Mouse (Mus musculus): Measurements from ENCODE around the gene Slx4. TPM values are rescaled to one million over a fixed set of nuclear protein-coding genes. Genes with fewer than 3 reads are reported as not detected.
"Not testable (repeated sequence)": the region's sequence is repeated elsewhere in the genome, so short reads cannot be mapped to it uniquely, and the experiment has no call there.

The Slx4 gene
- total and polyA plus RNA-seq, 3 experiments, result 6.4 to 9.4 (median 7.7) TPM

GRCm38 (mm10) chr16:4021241-4021640 is 17.7 kb upstream of the Slx4 start:
- WGBS, result 70% methylated on average over 1 of the region's 1 CpGs
- Histone ChIP-seq H3K4me1 (ENCODE audit: control insufficient read depth, insufficient read depth, low read length) (no peaks in the 10 kb centered on the region), H3K36me3 (ENCODE audit: control insufficient read depth, insufficient read depth, low read length) (no peaks in the 10 kb centered on the region), H3K27ac (no peak overlapping the region), H3K27me3 (ENCODE audit: control insufficient read depth, insufficient read depth, low read length) (no peaks in the 10 kb centered on the region), H3K79me2 (replicated peaks; ENCODE audit: control insufficient read depth, insufficient read depth, low read length) (no peaks in the 10 kb centered on the region), H3K9ac (ENCODE audit: low read depth, low read length) (no peak overlapping the region), H3K4me3 (no peak overlapping the region)
- TF ChIP-seq EP300 (IDR thresholded peaks at IDR 0.05; ENCODE audit: insufficient read depth, low read depth, low read length) (no peak), POLR2A (IDR thresholded peaks at IDR 0.05; ENCODE audit: insufficient read depth, low read depth, low read length) (no peak), CTCF (IDR thresholded peaks at IDR 0.05) (no peak)
- no peak for DNase-seq
- intact Hi-C loops (cut with DNase I), result no loop called here

DNA sequence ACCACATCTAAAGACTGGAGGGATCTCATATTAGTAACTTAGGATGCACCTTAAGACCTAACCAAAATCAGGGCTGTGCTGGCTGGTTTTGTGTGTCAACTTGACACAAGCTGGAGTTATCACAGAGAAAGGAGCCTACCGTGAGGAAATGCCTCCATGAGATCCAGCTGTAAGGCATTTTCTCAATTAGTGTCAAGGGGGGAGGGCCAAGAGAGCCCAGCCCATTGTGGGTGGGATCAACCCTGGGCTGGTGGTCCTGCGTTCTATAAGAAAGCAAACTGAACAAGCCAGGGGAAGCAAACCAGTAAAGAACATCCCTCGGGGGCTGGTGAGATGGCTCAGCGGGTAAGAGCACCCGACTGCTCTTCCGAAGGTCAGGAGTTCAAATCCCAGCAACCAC is 13.9 kb upstream of the Slx4 start:
- intact Hi-C loops (cut with DNase I), result not testable (repeated sequence)

GRCm38 (mm10) chr16:4016786-4017185 is 13.2 kb upstream of the Slx4 start:
- H3K36me3 ChIP-seq (ENCODE audit: control insufficient read depth, insufficient read depth, low read length); H3K79me2 ChIP-seq (replicated peaks; ENCODE audit: control insufficient read depth, insufficient read depth, low read length); H3K27me3 ChIP-seq (ENCODE audit: control insufficient read depth, insufficient read depth, low read length); H3K4me1 ChIP-seq (ENCODE audit: control insufficient read depth, insufficient read depth, low read length); intact Hi-C loops (cut with DNase I); H3K4me3 ChIP-seq; DNase-seq; H3K9ac ChIP-seq (ENCODE audit: low read depth, low read length); H3K27ac ChIP-seq: not testable (repeated sequence)
- 76% methylated on average over 17 of the region's 17 CpGs for WGBS

More for the DNA sequence above, 13.9 kb upstream of the Slx4 start:
- H3K36me3 ChIP-seq (ENCODE audit: control insufficient read depth, insufficient read depth, low read length); H3K9ac ChIP-seq (ENCODE audit: low read depth, low read length); H3K4me3 ChIP-seq; H3K27ac ChIP-seq; H3K4me1 ChIP-seq (ENCODE audit: control insufficient read depth, insufficient read depth, low read length); H3K79me2 ChIP-seq (replicated peaks; ENCODE audit: control insufficient read depth, insufficient read depth, low read length); H3K27me3 ChIP-seq (ENCODE audit: control insufficient read depth, insufficient read depth, low read length); DNase-seq: not testable (repeated sequence)
- 82% methylated on average over 6 of the region's 6 CpGs for WGBS

- intact Hi-C loops (cut with DNase I), result no loop called here
Measured at GRCm38 (mm10) chr16:4014040-4014668, 10.6 kb upstream of the Slx4 start.

DNA sequence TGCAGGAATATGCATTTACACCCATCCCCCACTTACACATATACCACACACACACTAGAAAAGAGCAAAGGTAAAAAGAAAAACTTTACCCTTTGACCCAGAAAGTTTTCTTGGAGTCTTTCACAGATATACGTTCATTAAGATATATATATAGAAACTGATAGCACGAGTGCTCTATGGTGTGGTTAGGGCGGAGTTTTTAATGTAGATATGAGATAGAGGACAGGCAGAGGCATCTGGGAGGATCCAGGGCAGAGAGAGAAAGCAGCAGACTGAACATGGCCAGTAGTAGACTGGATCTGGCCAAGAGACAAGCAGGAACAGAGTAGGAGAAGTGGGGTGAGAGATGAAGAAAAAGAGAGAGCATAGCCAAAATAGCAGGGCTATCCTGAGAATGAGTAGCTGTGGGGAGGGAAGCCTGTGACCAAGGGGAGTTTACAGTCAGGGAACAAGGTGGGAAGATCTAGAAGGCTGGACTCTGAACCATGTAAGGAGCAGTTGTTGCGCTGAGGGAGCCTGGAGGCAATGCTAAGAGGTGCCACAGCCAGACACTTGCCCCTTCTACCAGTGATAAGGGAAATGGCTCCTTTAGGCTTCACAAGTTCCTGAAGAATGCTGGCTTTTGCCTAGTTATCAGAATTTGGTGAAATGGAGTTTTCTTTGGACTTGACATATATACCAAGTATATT is 9.5 kb upstream of the Slx4 start:
- Histone ChIP-seq H3K36me3 (ENCODE audit: control insufficient read depth, insufficient read depth, low read length) (no peaks in the 10 kb centered on the region), H3K9ac (ENCODE audit: low read depth, low read length) (no peak overlapping the region), H3K4me1 (ENCODE audit: control insufficient read depth, insufficient read depth, low read length) (no peaks in the 10 kb centered on the region), H3K27ac (no peak overlapping the region), H3K4me3 (no peak overlapping the region), H3K27me3 (ENCODE audit: control insufficient read depth, insufficient read depth, low read length) (no peaks in the 10 kb centered on the region), H3K79me2 (replicated peaks; ENCODE audit: control insufficient read depth, insufficient read depth, low read length) (no peaks in the 10 kb centered on the region)
- 54% methylated on average over 4 of the region's 4 CpGs for WGBS
- TF ChIP-seq POLR2A (IDR thresholded peaks at IDR 0.05; ENCODE audit: insufficient read depth, low read depth, low read length), result no peak
- TF ChIP-seq CTCF (IDR thresholded peaks at IDR 0.05), result no peak
- no peak for TF ChIP-seq EP300 (IDR thresholded peaks at IDR 0.05; ENCODE audit: insufficient read depth, low read depth, low read length)
- no peak for DNase-seq
- intact Hi-C loops (cut with DNase I), result no loop called here

More at GRCm38 (mm10) chr16:4014040-4014668, 10.6 kb upstream of the Slx4 start:
- no peak for TF ChIP-seq EP300 (IDR thresholded peaks at IDR 0.05; ENCODE audit: insufficient read depth, low read depth, low read length)
- Histone ChIP-seq H3K4me1 (ENCODE audit: control insufficient read depth, insufficient read depth, low read length) (no peaks in the 10 kb centered on the region), H3K27me3 (ENCODE audit: control insufficient read depth, insufficient read depth, low read length) (no peaks in the 10 kb centered on the region), H3K79me2 (replicated peaks; ENCODE audit: control insufficient read depth, insufficient read depth, low read length) (no peaks in the 10 kb centered on the region), H3K9ac (ENCODE audit: low read depth, low read length) (no peak overlapping the region), H3K27ac (no peak overlapping the region), H3K36me3 (ENCODE audit: control insufficient read depth, insufficient read depth, low read length) (no peaks in the 10 kb centered on the region), H3K4me3 (no peak overlapping the region)
- DNase-seq, result no peak
- 77% methylated on average over 5 of the region's 5 CpGs for WGBS

DNA sequence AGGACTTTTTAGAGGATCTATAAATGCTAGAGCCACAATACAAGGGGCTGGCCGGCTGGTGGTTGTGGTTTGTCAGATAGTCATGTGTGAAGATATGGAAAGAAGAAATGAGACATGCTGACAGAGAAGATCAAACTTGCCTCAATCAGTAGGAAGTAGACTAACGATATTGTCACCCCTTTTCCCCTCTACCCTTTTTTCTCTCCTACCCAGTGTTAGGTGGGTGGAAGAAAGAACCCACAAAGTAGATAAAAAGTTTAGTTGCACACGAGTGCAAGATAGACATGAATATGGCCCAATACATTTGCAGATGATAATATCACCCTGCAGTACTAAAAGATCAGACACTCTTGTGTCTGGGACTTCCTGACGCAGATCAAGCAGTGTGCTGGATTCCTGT is 15.2 kb downstream of the Slx4 start:
- Histone ChIP-seq H3K27ac (no peak overlapping the region), H3K36me3 (ENCODE audit: control insufficient read depth, insufficient read depth, low read length) (no peaks in the 10 kb centered on the region), H3K4me1 (ENCODE audit: control insufficient read depth, insufficient read depth, low read length) (no peaks in the 10 kb centered on the region), H3K4me3 (no peak overlapping the region), H3K9ac (ENCODE audit: low read depth, low read length) (no peak overlapping the region), H3K27me3 (ENCODE audit: control insufficient read depth, insufficient read depth, low read length) (no peaks in the 10 kb centered on the region), H3K79me2 (replicated peaks; ENCODE audit: control insufficient read depth, insufficient read depth, low read length) (no peaks in the 10 kb centered on the region)
- WGBS, result 88% methylated on average over 4 of the region's 4 CpGs
- no peak for DNase-seq
- intact Hi-C loops (cut with DNase I), result no loop called here
- TF ChIP-seq POLR2A (IDR thresholded peaks at IDR 0.05; ENCODE audit: insufficient read depth, low read depth, low read length) (no peak), CTCF (IDR thresholded peaks at IDR 0.05) (no peak), EP300 (IDR thresholded peaks at IDR 0.05; ENCODE audit: insufficient read depth, low read depth, low read length) (no peak)

All from heart, adult 2 months (tissue).